Comparison of ENCODE assay signal across 8 mouse cellular contexts in the genomic region with DNA sequence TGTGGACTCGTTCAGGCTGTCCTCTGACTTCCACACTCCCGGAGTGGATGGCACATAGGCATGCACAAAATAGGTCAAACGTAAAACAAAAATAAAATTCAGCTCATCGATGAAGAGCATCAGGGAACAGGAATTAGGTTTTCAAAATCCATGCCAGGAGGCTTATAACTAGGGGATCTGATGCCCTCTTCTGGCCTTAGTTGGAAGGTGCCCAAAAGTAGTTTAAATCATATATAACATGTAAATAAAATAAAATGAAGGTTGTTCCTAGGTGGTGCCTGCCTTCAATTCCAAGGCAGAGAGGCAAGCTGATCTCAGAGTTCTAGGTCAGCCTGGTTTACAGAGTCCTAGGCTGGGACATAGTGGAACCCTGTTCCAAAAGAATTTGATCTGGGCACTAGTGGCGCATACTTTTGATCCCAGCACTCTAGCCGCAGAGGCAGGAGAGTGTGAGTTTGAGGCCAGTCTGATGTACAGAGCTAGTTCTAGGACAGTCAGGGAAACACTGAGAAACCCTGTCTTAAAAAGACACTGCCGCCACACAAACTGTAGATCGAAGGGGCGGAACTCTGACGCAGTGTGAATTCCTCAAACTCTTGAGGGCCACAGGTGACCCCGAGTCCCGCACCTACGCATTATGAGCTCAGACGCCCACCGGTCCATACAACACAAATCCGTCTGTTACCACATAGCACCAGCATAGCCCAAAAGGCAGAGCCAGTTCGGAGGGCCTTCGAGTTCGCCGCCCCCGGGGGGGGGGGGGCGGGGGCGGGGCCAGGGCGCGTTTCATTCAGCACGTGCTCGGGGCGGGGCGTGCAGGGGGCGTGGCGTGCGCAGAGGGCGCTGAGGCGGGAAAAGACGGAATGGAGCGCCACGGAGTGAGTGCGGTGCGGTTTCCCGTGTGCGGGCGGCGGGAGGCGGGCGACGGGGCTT. TPM values are rescaled to one million over a fixed set of nuclear protein-coding genes. Genes with fewer than 3 reads are reported as not detected.
DNase-seq lines count a peak whose midpoint lies in the region; ATAC-seq and TF ChIP-seq lines count a peak whose summit lies in the region.

A gene (plus strand): TSS at position 736 of the 933 bp plus-strand sequence.

- peaks cover 28% of the 10 kb centered on the region for H3K36me3 ChIP-seq in intestine, postnatal 0 days (ENCODE audit: control insufficient read depth, insufficient read depth)
- peaks cover 32% of the 10 kb centered on the region for H3K36me3 ChIP-seq in limb, embryonic 14.5 days (ENCODE audit: control insufficient read depth, insufficient read depth, low read length)
- H3K36me3 ChIP-seq in midbrain, embryonic 14.5 days (ENCODE audit: control insufficient read depth, insufficient read depth, low read length): peaks cover 39% of the 10 kb centered on the region

- peaks cover 7% of the 10 kb centered on the region; the same call in 1 of the 2 replicates for H3K4me1 ChIP-seq in intestine, postnatal 0 days (replicated peaks; ENCODE audit: control insufficient read depth, insufficient read depth, low read length)
- peaks cover 13% of the 10 kb centered on the region for H3K4me1 ChIP-seq in limb, embryonic 14.5 days (ENCODE audit: control insufficient read depth, insufficient read depth, low read length)
- H3K4me1 ChIP-seq in midbrain, embryonic 14.5 days (ENCODE audit: control insufficient read depth, insufficient read depth, low read length): peaks cover 5% of the 10 kb centered on the region

- no peaks in the 10 kb centered on the region for H3K9me3 ChIP-seq in intestine, postnatal 0 days (ENCODE audit: control insufficient read depth)
- H3K9me3 ChIP-seq in limb, embryonic 14.5 days (ENCODE audit: control insufficient read depth, low read length): no peaks in the 10 kb centered on the region
- no peaks in the 10 kb centered on the region for H3K9me3 ChIP-seq in midbrain, embryonic 14.5 days (ENCODE audit: control insufficient read depth, low read length)

- peak within 1 kb of the TSS; percentile 82 for H3K4me2 ChIP-seq in intestine, postnatal 0 days (replicated peaks; ENCODE audit: low read depth)
- H3K4me2 ChIP-seq in limb, embryonic 14.5 days (replicated peaks; ENCODE audit: low read depth, low read length, severe bottlenecking): peak within 1 kb of the TSS; percentile 99
- peak within 1 kb of the TSS; percentile 69 for H3K4me2 ChIP-seq in midbrain, embryonic 14.5 days (ENCODE audit: low read length)

- peak; percentile 81 for ATAC-seq in granulocyte monocyte progenitor cell, adult 5-6 weeks (replicated peaks; ENCODE audit: poor library complexity, severe bottlenecking)
- peak; percentile 57 for ATAC-seq in intestine, postnatal 0 days
- ATAC-seq in limb, embryonic 14.5 days (ENCODE audit: low FRiP score, low read depth): peak; percentile 80; the same call in 1 of the 2 replicates
- peak; percentile 64; the same call in 1 of the 2 replicates for ATAC-seq in midbrain, embryonic 14.5 days (ENCODE audit: low FRiP score, low TSS enrichment)

- TF ChIP-seq CTCF in intestine, postnatal 0 days (IDR thresholded peaks at IDR 0.05; ENCODE audit: low read depth): peak; percentile 64

- WGBS in intestine, postnatal 0 days: 15% methylated on average over 38 of the region's 46 CpGs
- WGBS in limb, embryonic 14.5 days: 16% methylated on average over 37 of the region's 46 CpGs
- whole genome bisulfite sequencing in midbrain, embryonic 14.5 days: 15% methylated on average over 46 of the region's 46 CpGs

- H3K9ac ChIP-seq in intestine, postnatal 0 days (ENCODE audit: low read depth, low read length): peak within 1 kb of the TSS; percentile 42
- peak within 1 kb of the TSS; percentile 60 for H3K9ac ChIP-seq in limb, embryonic 14.5 days (ENCODE audit: low read depth, low read length, severe bottlenecking)
- H3K9ac ChIP-seq in midbrain, embryonic 14.5 days (replicated peaks; ENCODE audit: low read length): peak within 1 kb of the TSS; percentile 43

- peak within 1 kb of the TSS; percentile 43 for H3K4me3 ChIP-seq in intestine, postnatal 0 days (ENCODE audit: low read depth, low read length)
- H3K4me3 ChIP-seq in limb, embryonic 14.5 days (replicated peaks; ENCODE audit: low read length): peak within 1 kb of the TSS; percentile 49
- H3K4me3 ChIP-seq in midbrain, embryonic 14.5 days (replicated peaks; ENCODE audit: low read depth, low read length): peak within 1 kb of the TSS; percentile 36

- peak; percentile 46 for DNase-seq in right cerebral cortex, adult 18-20 months
- no peak for DNase-seq in right cerebral cortex, postnatal 36 days (ENCODE audit: low spot score in 2 of 2)
- peak; percentile 76 for DNase-seq in embryo, embryonic 10 days (ENCODE audit: low spot score)
- peak; percentile 64 for DNase-seq in limb, embryonic 14.5 days (ENCODE audit: low spot score)
- DNase-seq in midbrain, embryonic 14.5 days: peak; percentile 75
- DNase-seq in spleen, postnatal 10 days (ENCODE audit: low spot score in 2 of 2): peak; percentile 86 to 94

- peak within 1 kb of the TSS; percentile 0; the same call in 1 of the 2 replicates for H3K27ac ChIP-seq in intestine, postnatal 0 days (ENCODE audit: low read depth, low read length)
- H3K27ac ChIP-seq in limb, embryonic 14.5 days (replicated peaks; ENCODE audit: low read depth, low read length): no peak within 1 kb of the TSS
- H3K27ac ChIP-seq in midbrain, embryonic 14.5 days (replicated peaks; ENCODE audit: low read depth, low read length): no peak within 1 kb of the TSS

- no peaks in the 10 kb centered on the region for H3K27me3 ChIP-seq in intestine, postnatal 0 days (replicated peaks; ENCODE audit: control insufficient read depth, insufficient read depth, low read length)
- no peaks in the 10 kb centered on the region for H3K27me3 ChIP-seq in limb, embryonic 14.5 days (ENCODE audit: control insufficient read depth, insufficient read depth, low read length)
- 0 out of 2 replicates have a peak, but pooled peaks cover 7% of the 10 kb centered on the region for H3K27me3 ChIP-seq in midbrain, embryonic 14.5 days (ENCODE audit: control insufficient read depth, insufficient read depth, low read length)

- TF ChIP-seq POLR2A in limb, embryonic 14.5 days (IDR thresholded peaks at IDR 0.05; ENCODE audit: borderline replicate concordance, extremely low read depth, insufficient read depth, insufficient read length): no peak

RNA-seq across cellular contexts. Expression of the gene that starts here (rescaled TPM):
- 172 and 176 TPM in 2 replicates for total RNA-seq in granulocyte monocyte progenitor cell, adult 5-6 weeks (2014; fragmentation: Nextera tagmentation)
- total RNA-seq in granulocyte monocyte progenitor cell, adult 5-6 weeks (2017): 126 and 155 TPM in 2 replicates
- polyA plus RNA-seq in intestine, postnatal 0 days (2015; fragmentation: Nextera tagmentation; extraction: Ambion mirVana): 27.1 and 32.7 TPM in 2 replicates
- 30.5 and 36.9 TPM in 2 replicates for polyA plus RNA-seq in limb, embryonic 14.5 days (2012; rRNA removed)
- 75.3 and 78.4 TPM in 2 replicates for polyA plus RNA-seq in limb, embryonic 14.5 days (2014; fragmentation: Nextera tagmentation; extraction: Ambion mirVana)
- polyA plus RNA-seq in midbrain, embryonic 14.5 days (2014; fragmentation: Nextera tagmentation; extraction: Ambion mirVana): 17.4 and 27.4 TPM in 2 replicates

Comparison
In these comparisons a context has a peak if more than half of its experiments do, and no peak if none do; other contexts are left out.
1. DNase-seq: peak in right cerebral cortex, adult 18-20 months (single experiment), embryo, embryonic 10 days (single experiment), limb, embryonic 14.5 days (single experiment), midbrain, embryonic 14.5 days (single experiment) and spleen, postnatal 10 days (2 of 2); none in right cerebral cortex, postnatal 36 days (0 of 2).
2. Peak in every context shown above with its lines, with median percentiles within 50 percentile points of each other: ATAC-seq, H3K4me2 ChIP-seq, H3K4me3 ChIP-seq and H3K9ac ChIP-seq.